Mouse (Mus musculus): ENCODE measurements around the gene Kif2c.

Gene Kif2c

DNA sequence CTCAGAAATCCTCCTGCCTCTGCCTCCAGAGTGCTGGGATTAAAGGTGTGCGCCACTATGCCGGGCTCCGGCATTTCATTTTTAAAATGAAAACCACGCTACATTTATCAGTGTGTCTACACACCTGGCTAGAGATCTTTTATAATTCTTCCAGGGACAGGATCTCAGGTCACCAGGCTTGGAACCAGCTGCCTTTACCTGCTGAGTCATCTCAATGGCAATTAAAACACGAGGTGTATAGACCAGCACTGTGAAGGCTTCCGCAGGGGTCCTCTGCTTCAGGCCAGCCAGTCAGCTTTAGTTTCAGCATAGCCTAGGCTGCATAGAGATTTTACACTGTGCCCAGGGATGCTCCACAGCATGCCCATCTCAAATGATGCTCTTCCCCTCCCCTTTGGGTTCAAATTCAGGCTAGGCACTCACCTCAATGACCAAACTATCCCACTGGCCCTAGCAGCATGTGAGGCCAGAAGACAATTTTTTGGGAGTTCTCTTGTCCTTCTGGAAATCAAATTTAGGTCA is 32.2 kb downstream of the Kif2c start:
- TF ChIP-seq GATA4 (IDR thresholded peaks at IDR 0.05; ENCODE audit: insufficient replicate concordance, low read length), result no peak

DNA sequence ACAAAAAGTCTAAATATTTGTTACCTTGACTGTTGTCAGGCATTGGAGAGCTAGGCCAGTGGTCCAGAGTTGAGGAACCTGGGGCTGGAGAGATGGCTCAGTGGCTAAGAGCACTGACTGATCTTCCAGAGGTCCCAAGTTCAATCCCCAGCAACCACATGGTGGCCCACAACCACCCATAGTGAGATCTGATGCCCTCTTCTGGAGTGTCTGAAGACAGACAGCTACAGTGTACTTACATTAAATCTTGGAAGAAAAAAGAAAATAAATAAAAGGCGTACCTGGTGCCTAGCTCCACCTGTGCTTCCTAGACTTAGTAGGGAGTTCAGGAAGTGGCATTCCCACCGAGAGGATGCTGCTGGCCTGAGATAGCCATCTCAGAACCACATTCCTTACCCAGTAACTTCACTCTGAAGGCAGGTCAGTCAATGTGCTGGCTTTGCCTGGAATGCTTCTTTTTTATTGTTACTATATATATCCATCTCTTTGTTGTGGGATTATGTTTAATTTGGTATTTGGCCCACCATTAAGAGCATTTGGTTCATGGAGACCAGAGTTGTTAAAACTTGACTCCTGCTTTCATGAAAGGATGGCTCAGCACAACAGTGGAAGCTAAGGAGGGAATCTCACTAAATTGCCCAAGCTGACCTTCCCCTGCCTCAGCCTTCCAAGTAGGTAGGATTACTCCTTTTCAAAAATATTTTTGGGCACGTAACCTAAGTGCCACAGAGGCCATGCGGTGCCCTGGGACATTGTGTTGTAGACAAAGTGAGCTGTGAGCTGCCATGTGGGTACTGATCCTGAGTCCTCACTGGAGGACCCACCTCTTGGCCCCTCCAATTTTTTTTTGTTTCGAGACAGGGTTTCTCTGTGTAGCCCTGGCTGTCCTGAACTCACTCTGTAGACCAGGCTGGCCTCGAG is 32.9 kb downstream of the Kif2c start:
- no peak for TF ChIP-seq GATA4 (IDR thresholded peaks at IDR 0.05; ENCODE audit: insufficient replicate concordance, low read length)

- no peak for TF ChIP-seq GATA4 (IDR thresholded peaks at IDR 0.05; ENCODE audit: insufficient replicate concordance, low read length)
These were observed 33.6 kb downstream of the Kif2c start for GRCm38 (mm10) chr4:117148815-117149214.

DNA sequence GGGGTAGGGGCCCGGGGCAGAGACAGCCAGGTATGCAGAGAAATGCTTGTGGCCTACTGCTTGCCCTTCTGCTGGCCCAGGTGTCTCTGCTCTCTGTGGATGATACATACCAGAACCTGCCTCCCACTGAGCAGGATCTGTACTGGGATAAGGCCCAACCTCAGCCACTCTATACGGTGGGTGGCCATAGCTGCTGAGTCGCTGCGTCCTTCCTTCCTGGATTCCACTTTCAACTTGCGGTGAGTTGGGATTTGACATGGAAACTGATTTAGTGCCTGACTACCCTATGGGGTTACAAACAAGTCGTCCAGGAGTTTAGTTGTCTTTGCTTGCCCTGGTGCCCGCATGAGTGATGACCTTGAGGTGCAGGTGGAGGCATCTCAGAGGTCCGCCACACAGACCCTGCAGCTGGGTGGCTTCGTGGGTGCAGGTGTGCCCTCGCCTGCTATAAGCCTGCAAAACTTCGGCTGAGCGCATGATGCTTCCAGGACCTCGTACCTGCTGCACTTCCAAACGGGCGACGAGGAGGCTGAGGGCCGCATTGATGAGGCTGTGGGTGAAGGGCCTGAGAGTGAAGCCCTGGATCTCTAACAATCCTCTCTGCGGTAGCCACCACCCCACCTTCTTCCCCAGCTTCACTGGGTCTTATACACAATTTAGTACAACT is 34.3 kb downstream of the Kif2c start:
- no peak for TF ChIP-seq GATA4 (IDR thresholded peaks at IDR 0.05; ENCODE audit: insufficient replicate concordance, low read length)

DNA sequence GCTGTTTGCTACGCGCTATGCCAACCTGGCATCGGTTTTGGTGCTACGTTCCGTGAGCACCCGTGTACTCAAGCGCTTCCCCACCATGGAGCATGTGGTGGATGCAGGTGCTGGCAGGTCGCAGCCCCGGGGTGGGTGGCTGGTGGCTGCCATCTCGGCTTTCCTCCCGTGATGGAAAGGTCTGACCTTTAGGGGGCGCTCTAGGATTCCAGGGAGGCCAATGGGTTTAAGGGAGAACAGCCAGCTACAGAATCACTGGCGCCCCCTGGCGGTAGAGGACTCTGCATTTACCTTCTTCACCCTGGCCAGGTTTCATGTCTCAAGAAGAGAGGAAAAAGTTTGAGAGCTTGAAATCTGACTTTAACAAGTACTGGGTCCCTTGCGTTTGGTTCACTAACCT is 36.3 kb downstream of the Kif2c start:
- no peak for TF ChIP-seq GATA4 (IDR thresholded peaks at IDR 0.05; ENCODE audit: insufficient replicate concordance, low read length)

DNA sequence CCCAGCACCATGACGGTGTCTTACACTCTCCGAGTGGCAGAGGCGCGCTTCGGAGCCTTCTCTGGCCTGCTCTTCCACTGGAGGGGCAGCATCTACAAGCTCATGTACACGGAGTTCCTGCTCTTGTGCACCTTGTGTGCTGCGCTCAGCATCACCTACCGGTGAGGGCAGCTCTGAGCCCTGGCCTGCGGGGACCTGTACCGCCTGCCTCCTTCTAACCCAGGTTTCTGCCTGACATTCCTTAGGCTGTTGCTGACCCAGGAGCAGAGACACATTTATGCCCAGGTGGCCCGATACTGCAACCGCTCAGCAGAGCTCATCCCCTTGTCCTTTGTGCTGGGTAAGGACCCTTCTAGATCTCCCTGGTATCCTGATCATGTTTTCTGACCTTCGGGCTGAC is 37.2 kb downstream of the Kif2c start:
- TF ChIP-seq GATA4 (IDR thresholded peaks at IDR 0.05; ENCODE audit: insufficient replicate concordance, low read length), result no peak

GRCm38 (mm10) chr4:117143023-117143422 is 39.4 kb downstream of the Kif2c start:
- no peak for TF ChIP-seq GATA4 (IDR thresholded peaks at IDR 0.05; ENCODE audit: insufficient replicate concordance, low read length)

DNA sequence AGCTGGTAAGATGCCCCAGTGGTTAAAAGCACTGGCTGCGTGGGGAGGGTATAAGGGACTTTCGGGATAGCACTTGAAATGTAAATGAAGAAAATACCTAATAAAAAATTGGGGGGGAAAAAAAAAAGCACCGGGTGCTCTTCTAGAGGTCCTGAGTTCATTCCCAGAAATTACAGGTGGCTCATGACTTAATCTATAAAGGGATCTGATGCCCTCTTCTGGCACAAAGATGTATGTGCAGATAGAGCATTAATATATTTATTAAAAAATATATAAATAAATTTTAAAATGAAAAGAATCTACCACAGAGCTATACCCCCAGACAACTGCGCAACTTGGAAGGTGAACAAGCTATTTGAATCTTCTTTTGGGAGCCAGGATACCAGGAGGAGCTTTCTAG is 41.8 kb downstream of the Kif2c start:
- TF ChIP-seq GATA4 (IDR thresholded peaks at IDR 0.05; ENCODE audit: insufficient replicate concordance, low read length), result no peak

DNA sequence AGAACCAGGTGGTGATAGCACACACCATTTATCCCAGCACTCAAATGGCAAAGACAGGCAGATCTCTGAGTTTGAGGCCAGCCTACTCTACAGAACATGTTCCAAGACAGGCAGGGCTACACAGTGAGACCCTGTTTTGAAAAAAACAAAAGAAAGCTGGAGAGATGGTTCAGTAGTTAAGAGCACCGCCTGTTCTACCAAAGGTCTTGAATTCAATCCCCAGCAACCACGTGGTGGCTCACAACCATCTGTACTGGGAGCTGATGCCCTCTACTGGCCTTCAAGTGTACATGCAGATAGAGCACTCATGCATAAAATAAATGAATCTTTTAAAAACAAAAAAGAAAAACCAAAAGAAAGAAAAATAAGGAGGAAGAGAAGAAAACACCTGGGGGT is 43.2 kb downstream of the Kif2c start:
- no peak for TF ChIP-seq GATA4 (IDR thresholded peaks at IDR 0.05; ENCODE audit: insufficient replicate concordance, low read length)

- TF ChIP-seq GATA4 (IDR thresholded peaks at IDR 0.05; ENCODE audit: insufficient replicate concordance, low read length), result no peak
These were observed 43.9 kb downstream of the Kif2c start for GRCm38 (mm10) chr4:117138295-117139216.

GRCm38 (mm10) chr4:117136034-117136433 is 46.4 kb downstream of the Kif2c start:
- no peak for TF ChIP-seq GATA4 (IDR thresholded peaks at IDR 0.05; ENCODE audit: insufficient replicate concordance, low read length)

- no peak for TF ChIP-seq GATA4 (IDR thresholded peaks at IDR 0.05; ENCODE audit: insufficient replicate concordance, low read length)
These were observed 47.8 kb downstream of the Kif2c start for GRCm38 (mm10) chr4:117134601-117134995.

DNA sequence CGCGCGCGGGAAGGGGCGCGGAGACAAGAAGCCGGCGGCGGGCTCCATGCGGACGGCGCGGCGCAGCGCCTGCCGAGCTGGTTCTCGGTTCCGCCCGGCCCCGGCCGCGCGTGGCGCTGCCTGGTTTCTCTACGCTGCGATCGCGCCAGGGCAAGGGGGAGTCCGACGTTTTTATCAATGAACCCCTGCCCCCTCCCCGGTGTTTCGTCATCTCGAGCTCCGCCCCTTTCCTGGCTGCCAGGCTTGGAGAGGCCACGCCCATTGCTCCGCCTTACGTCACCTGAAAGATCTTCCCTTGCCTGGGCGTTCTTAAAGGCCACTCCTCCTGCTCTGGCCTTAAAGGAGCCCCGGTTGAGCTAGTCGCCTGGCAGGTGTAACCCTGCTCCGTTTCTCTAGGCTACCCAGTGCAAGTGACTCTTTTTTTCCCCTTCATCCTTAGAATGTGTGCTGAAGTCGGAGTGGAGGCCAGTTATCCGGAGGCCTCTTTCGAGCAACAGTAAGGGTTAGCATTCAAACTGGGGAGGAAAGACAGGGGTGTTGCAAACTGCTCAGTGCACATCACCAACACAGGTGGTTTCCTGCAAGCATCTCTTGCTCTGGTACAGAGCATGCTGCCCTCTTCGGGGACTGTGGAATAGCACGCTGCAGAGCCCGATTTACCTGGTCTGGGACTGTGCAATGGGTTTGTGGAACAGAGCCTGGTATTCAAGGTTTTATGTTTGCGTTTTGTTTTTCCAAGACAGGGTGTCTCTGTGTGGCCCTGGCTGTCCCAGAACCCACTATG is 48.4 kb downstream of the Kif2c start, which contains the start of gene Plk3:
Plk3 (minus strand) TSS at position 147 of the 784 bp plus-strand sequence.
- peak; percentile 84; the same call in 1 of the 2 replicates for TF ChIP-seq GATA4 (IDR thresholded peaks at IDR 0.05; ENCODE audit: insufficient replicate concordance, low read length)

- TF ChIP-seq GATA4 (IDR thresholded peaks at IDR 0.05; ENCODE audit: insufficient replicate concordance, low read length), result no peak
These were observed 49.1 kb downstream of the Kif2c start for GRCm38 (mm10) chr4:117133366-117133796.
